Mouse (Mus musculus) C2C12 (cell line): ENCODE data around the gene Wdr45.

Experiments used
- CEBPB ChIP-seq: IDR thresholded peaks from one replicate; pipeline ENCODE4 v1.6.1; 2011; ENCODE audit warnings: low read depth, mild to moderate bottlenecking, control low read depth, moderate library complexity
- CTCF ChIP-seq: IDR thresholded peaks from one replicate; pipeline ENCODE4 v1.5.1; 2011; ENCODE audit not compliant: control insufficient read depth, insufficient read depth, insufficient read length
- MAX ChIP-seq: IDR thresholded peaks from one replicate; pipeline ENCODE4 v1.6.1; 2011; ENCODE audit warnings: mild to moderate bottlenecking, control low read depth
- MYOD1 ChIP-seq: IDR thresholded peaks from one replicate; pipeline ENCODE4 v1.6.1; 2011; ENCODE audit warnings: low read depth; ENCODE audit not compliant: control insufficient read depth, insufficient read length
- MYOG ChIP-seq: IDR thresholded peaks from one replicate; pipeline ENCODE4 v1.6.1; 2011; ENCODE audit not compliant: control insufficient read depth, insufficient read length; ENCODE audit errors: extremely low read depth
- USF1 ChIP-seq: IDR thresholded peaks from one replicate; pipeline ENCODE4 v1.6.1; 2011; ENCODE audit warnings: low read depth, mild to moderate bottlenecking, control low read depth, moderate library complexity

DNA sequence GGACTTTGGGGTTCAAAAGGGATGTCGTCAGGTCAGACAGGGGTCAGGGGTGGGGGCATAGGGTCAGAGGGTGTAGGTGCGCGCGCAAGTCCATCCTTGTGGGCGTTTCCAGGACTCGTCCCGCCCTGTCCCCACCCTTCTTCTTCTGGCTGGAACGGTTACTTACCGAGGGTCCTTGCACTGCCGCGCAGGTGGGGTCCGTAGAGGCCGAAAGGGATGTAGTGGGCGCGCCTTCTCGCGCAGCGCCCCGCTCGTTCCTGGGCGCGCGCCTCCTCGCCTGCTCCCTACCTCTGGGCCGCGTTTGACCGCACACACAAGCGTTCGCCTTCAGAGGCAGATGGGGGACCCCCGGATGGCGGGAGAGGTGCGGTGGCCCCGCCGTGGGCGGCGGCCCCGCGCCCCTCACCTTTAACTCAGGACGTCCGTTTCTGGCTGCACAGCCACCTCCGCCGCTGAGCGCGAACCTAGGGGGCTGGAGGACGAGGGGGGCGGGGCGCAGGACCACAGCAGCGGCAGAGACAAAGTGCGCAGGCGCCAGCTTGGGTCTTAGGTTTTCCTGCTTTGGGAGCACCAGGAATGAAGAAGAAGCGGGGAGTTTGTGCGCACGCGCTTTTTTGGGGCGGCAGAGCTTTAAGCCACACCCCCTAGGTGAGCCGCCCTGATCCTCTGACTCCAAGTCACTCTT, 36.4 kb downstream of the Wdr45 start, which contains the start of gene Ccdc120:
- TF ChIP-seq MYOD1 = no peak
- no peak for TF ChIP-seq CTCF
- TF ChIP-seq MYOG = no peak
- TF ChIP-seq CEBPB = no peak
- no peak for TF ChIP-seq MAX
- no peak for TF ChIP-seq USF1
